ENCODE assay signal across 9 mouse cellular contexts in genomic region chr11:103263551-103263950, GRCm38 (mm10). TPM values are rescaled to one million over a fixed set of nuclear protein-coding genes. Genes with fewer than 3 reads are reported as not detected.
A peak's percentile ranks its signal among the peaks of the same experiment; 100 is the strongest.
DNase-seq lines count a peak whose midpoint lies in the region; ATAC-seq lines count a peak whose summit lies in the region.
"Had no signal": no experiment of that assay in that cellular context is flagged by ENCODE, and none has a peak within 500 bp of the region (broad histone marks: within the 10 kb centered on the region; RNA-seq: fewer than 3 reads in every experiment).

No protein-coding gene starts in this region.

- WGBS in kidney, embryonic 16.5 days: 40% methylated on average over 10 of the region's 10 CpGs
- 64% methylated on average over 10 of the region's 10 CpGs for WGBS in embryonic facial prominence, embryonic 13.5 days
- WGBS in hindbrain, embryonic 14.5 days: 14% methylated on average over 10 of the region's 10 CpGs

- peak overlapping the region; percentile 42; the same call in 1 of the 2 replicates for H3K4me2 ChIP-seq in kidney, embryonic 16.5 days (replicated peaks; ENCODE audit: low read depth, low read length)
- no peak overlapping the region for H3K4me2 ChIP-seq in embryonic facial prominence, embryonic 13.5 days
- H3K4me2 ChIP-seq in hindbrain, embryonic 14.5 days (replicated peaks): peak overlapping the region; percentile 23

- H3K4me1 ChIP-seq in kidney, embryonic 16.5 days (ENCODE audit: insufficient read depth, low read length): peaks cover 80% of the 10 kb centered on the region
- H3K4me1 ChIP-seq in embryonic facial prominence, embryonic 13.5 days: peaks cover 60% of the 10 kb centered on the region
- H3K4me1 ChIP-seq in hindbrain, embryonic 14.5 days (replicated peaks; ENCODE audit: control insufficient read depth, insufficient read depth, low read length): peaks cover 51% of the 10 kb centered on the region

- H3K27ac ChIP-seq in kidney, embryonic 16.5 days (ENCODE audit: low read length): no peak overlapping the region; the same call in 1 of the 2 replicates
- H3K27ac ChIP-seq in embryonic facial prominence, embryonic 13.5 days: no peak overlapping the region
- H3K27ac ChIP-seq in hindbrain, embryonic 14.5 days: peak overlapping the region; percentile 54; the same call in 1 of the 2 replicates

- H3K36me3 ChIP-seq in kidney, embryonic 16.5 days (ENCODE audit: insufficient read depth, low read length): no peaks in the 10 kb centered on the region
- no peaks in the 10 kb centered on the region for H3K36me3 ChIP-seq in embryonic facial prominence, embryonic 13.5 days
- H3K36me3 ChIP-seq in hindbrain, embryonic 14.5 days (replicated peaks; ENCODE audit: control insufficient read depth, insufficient read depth): no peaks in the 10 kb centered on the region

- no peak overlapping the region for H3K4me3 ChIP-seq in kidney, embryonic 16.5 days (ENCODE audit: low read length)
- H3K4me3 ChIP-seq in embryonic facial prominence, embryonic 13.5 days: no peak overlapping the region
- H3K4me3 ChIP-seq in hindbrain, embryonic 14.5 days (replicated peaks; ENCODE audit: low read length): no peak overlapping the region

- no peak for DNase-seq in kidney, adult 8-10 months
- DNase-seq in hindbrain, embryonic 14.5 days (ENCODE audit: low spot score): no peak
- peak; percentile 24 for DNase-seq in retina, embryonic 14.5 days (ENCODE audit: low spot score)
- no peak for DNase-seq in frontal cortex, postnatal 14 days (ENCODE audit: low spot score in 2 of 2)
- no peak for DNase-seq in right cerebral cortex, adult 2 months (ENCODE audit: low spot score in 2 of 2)
- DNase-seq: cerebellum, adult 2 months; lung, postnatal 14 days had no signal

- no peaks in the 10 kb centered on the region for H3K9me3 ChIP-seq in kidney, embryonic 16.5 days (ENCODE audit: low read length)
- H3K9me3 ChIP-seq in embryonic facial prominence, embryonic 13.5 days: no peaks in the 10 kb centered on the region
- H3K9me3 ChIP-seq in hindbrain, embryonic 14.5 days (ENCODE audit: control insufficient read depth, low read length): no peaks in the 10 kb centered on the region

- no peak for ATAC-seq in kidney, embryonic 16.5 days (ENCODE audit: low FRiP score, low TSS enrichment)
- ATAC-seq in embryonic facial prominence, embryonic 13.5 days (ENCODE audit: insufficient number of reproducible peaks, insufficient read depth, low FRiP score, low TSS enrichment, low read depth): no peak
- no peak for ATAC-seq in hindbrain, embryonic 14.5 days (ENCODE audit: low FRiP score)

- H3K9ac ChIP-seq in kidney, embryonic 16.5 days (replicated peaks; ENCODE audit: low read length): peak overlapping the region; percentile 55
- peak overlapping the region; percentile 40; the same call in 1 of the 2 replicates for H3K9ac ChIP-seq in embryonic facial prominence, embryonic 13.5 days
- H3K9ac ChIP-seq in hindbrain, embryonic 14.5 days: no peak overlapping the region

- H3K27me3 ChIP-seq in kidney, embryonic 16.5 days (ENCODE audit: insufficient read depth, low read length): no peaks in the 10 kb centered on the region
- no peaks in the 10 kb centered on the region for H3K27me3 ChIP-seq in embryonic facial prominence, embryonic 13.5 days
- H3K27me3 ChIP-seq in hindbrain, embryonic 14.5 days (ENCODE audit: control insufficient read depth, insufficient read depth, low read length): no peaks in the 10 kb centered on the region

RNA-seq across cellular contexts. Expression of gene Map3k14, which starts 3.7 kb away (rescaled TPM):
- 5.3 and 6.7 TPM in 2 replicates for polyA plus RNA-seq in kidney, embryonic 16.5 days (2015; fragmentation: Nextera tagmentation; extraction: Ambion mirVana)
- 4.4 and 5.5 TPM in 2 replicates for polyA plus RNA-seq in embryonic facial prominence, embryonic 13.5 days (2015; fragmentation: Nextera tagmentation; extraction: Ambion mirVana)
- 2.9 and 4.0 TPM in 2 replicates for polyA plus RNA-seq in hindbrain, embryonic 14.5 days (2014; fragmentation: Nextera tagmentation; extraction: Ambion mirVana)

RNA-seq across cellular contexts. Expression of gene Spata32, which starts 45.3 kb away (rescaled TPM):
- not detected in 2 replicates for polyA plus RNA-seq in kidney, embryonic 16.5 days (2015; fragmentation: Nextera tagmentation; extraction: Ambion mirVana)
- polyA plus RNA-seq in embryonic facial prominence, embryonic 13.5 days (2015; fragmentation: Nextera tagmentation; extraction: Ambion mirVana): not detected in 2 replicates
- polyA plus RNA-seq in hindbrain, embryonic 14.5 days (2014; fragmentation: Nextera tagmentation; extraction: Ambion mirVana): 0.29 and 0.31 TPM in 2 replicates

RNA-seq across cellular contexts. Expression of gene 1700023F06Rik, which starts 55.2 kb away (rescaled TPM):
- 0.27 and 0.82 TPM in 2 replicates for polyA plus RNA-seq in kidney, embryonic 16.5 days (2015; fragmentation: Nextera tagmentation; extraction: Ambion mirVana)
- 1.4 and 2.2 TPM in 2 replicates for polyA plus RNA-seq in embryonic facial prominence, embryonic 13.5 days (2015; fragmentation: Nextera tagmentation; extraction: Ambion mirVana)
- 1.9 TPM in 2 replicates for polyA plus RNA-seq in hindbrain, embryonic 14.5 days (2014; fragmentation: Nextera tagmentation; extraction: Ambion mirVana)
